ENCODE assay signal across 10 mouse cellular contexts in the genomic region with DNA sequence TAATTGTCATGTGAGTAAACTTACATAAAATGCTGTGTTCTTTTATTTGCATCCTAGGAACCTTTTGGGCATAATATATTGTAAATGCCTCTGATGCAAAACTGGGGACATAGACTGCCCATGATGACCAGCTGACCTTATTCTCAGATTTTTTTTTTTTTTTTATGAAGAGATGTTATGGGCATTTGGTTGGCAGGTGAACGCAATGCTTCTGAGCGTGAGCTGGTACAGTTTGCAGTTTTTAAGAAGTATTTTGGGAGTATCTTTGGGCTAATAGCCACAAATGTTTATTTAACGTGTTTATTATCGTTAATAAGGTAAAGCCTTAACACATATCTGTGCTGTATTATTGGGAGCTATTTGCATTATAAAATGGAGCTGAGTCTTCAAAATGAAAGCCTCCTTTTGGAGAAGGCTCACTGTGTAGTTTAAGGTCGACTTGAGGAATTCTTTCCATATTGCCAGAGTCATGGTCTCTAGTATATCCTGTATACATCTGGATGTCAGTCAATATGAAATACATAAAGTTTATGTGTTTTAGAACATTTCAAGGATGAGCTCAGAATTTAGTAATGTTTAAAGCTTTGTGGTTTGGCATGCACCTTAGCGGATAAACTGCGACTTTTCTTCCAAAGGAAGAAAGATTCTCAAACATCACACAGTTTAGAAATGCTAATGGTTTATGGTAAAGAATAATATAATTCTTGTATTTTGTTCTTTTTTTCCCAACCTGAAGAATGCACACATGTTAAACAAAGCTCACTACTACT. TPM values are rescaled to one million over a fixed set of nuclear protein-coding genes. Genes with fewer than 3 reads are reported as not detected.
DNase-seq lines count a peak whose midpoint lies in the region; ATAC-seq and TF ChIP-seq lines count a peak whose summit lies in the region.
"Had no signal": no experiment of that assay in that cellular context is flagged by ENCODE, and none has a peak within 500 bp of the region (broad histone marks: within the 10 kb centered on the region; RNA-seq: fewer than 3 reads in every experiment).

No protein-coding gene starts in this region.

- 41% methylated on average over 7 of the region's 7 CpGs for WGBS in heart, adult 2 months
- WGBS in lung, embryonic 15.5 days, result 70% methylated on average over 7 of the region's 7 CpGs
- 71% methylated on average over 7 of the region's 7 CpGs for WGBS in lung, postnatal 0 days
- 62% methylated on average over 7 of the region's 7 CpGs for WGBS in limb, embryonic 13.5 days
- 54% methylated on average over 7 of the region's 7 CpGs for WGBS in stomach, postnatal 0 days

- TF ChIP-seq EP300 in heart, adult 2 months (IDR thresholded peaks at IDR 0.05; ENCODE audit: insufficient read depth, low read depth, low read length), result no peak
- no peak for TF ChIP-seq EP300 in lung, postnatal 0 days (IDR thresholded peaks at IDR 0.05)
- TF ChIP-seq EP300 in stomach, postnatal 0 days (optimal IDR thresholded peaks at IDR 0.05), result no peak

- no peak for DNase-seq in heart, adult 2 months
- no peak for DNase-seq in heart, adult 8-10 months (ENCODE audit: low spot score)
- DNase-seq in lung, postnatal 0 days (ENCODE audit: low spot score), result no peak
- DNase-seq in stomach, postnatal 0 days (ENCODE audit: low spot score), result no peak
- no peak for DNase-seq in frontal cortex, postnatal 36 days (ENCODE audit: low spot score in 2 of 2)
- DNase-seq: kidney, postnatal 36 days had no signal

- peak overlapping the region; percentile 86 for H3K4me3 ChIP-seq in heart, adult 2 months
- no peak overlapping the region for H3K4me3 ChIP-seq in lung, embryonic 15.5 days
- H3K4me3 ChIP-seq in lung, postnatal 0 days (ENCODE audit: low read depth, low read length), result no peak overlapping the region
- peak overlapping the region; percentile 30 for H3K4me3 ChIP-seq in limb, embryonic 13.5 days
- no peak overlapping the region for H3K4me3 ChIP-seq in stomach, postnatal 0 days (ENCODE audit: low read depth, low read length)

- no peaks in the 10 kb centered on the region for H3K27me3 ChIP-seq in heart, adult 2 months (ENCODE audit: control insufficient read depth, insufficient read depth, low read length)
- H3K27me3 ChIP-seq in lung, embryonic 15.5 days, result no peaks in the 10 kb centered on the region
- H3K27me3 ChIP-seq in lung, postnatal 0 days (replicated peaks; ENCODE audit: insufficient read depth, low read length), result no peaks in the 10 kb centered on the region
- no peaks in the 10 kb centered on the region for H3K27me3 ChIP-seq in limb, embryonic 13.5 days
- H3K27me3 ChIP-seq in stomach, postnatal 0 days (ENCODE audit: control insufficient read depth, insufficient read depth, low read length), result no peaks in the 10 kb centered on the region

- no peak for ATAC-seq in lung, embryonic 15.5 days (ENCODE audit: borderline replicate concordance, extremely low read depth, low FRiP score, low TSS enrichment)
- no peak for ATAC-seq in lung, postnatal 0 days
- no peak for ATAC-seq in limb, embryonic 13.5 days (ENCODE audit: low FRiP score, low read depth)
- no peak for ATAC-seq in stomach, postnatal 0 days (ENCODE audit: low FRiP score, low TSS enrichment)
- no peak for ATAC-seq in megakaryocyte progenitor cell, adult 5-6 weeks (replicated peaks; ENCODE audit: poor library complexity)
- ATAC-seq: CD4-positive, CD25-positive, alpha-beta regulatory T cell, adult 4 months had no signal

- H3K9me3 ChIP-seq in lung, embryonic 15.5 days, result no peaks in the 10 kb centered on the region
- H3K9me3 ChIP-seq in lung, postnatal 0 days (ENCODE audit: low read length), result no peaks in the 10 kb centered on the region
- H3K9me3 ChIP-seq in limb, embryonic 13.5 days, result no peaks in the 10 kb centered on the region
- no peaks in the 10 kb centered on the region for H3K9me3 ChIP-seq in stomach, postnatal 0 days (ENCODE audit: control insufficient read depth, low read length)

- H3K79me2 ChIP-seq in heart, adult 2 months (replicated peaks; ENCODE audit: control insufficient read depth, insufficient read depth, low read length), result peaks cover 4% of the 10 kb centered on the region

- no peak for TF ChIP-seq POLR2A in heart, adult 2 months (IDR thresholded peaks at IDR 0.05; ENCODE audit: insufficient read depth, low read depth, low read length)

- H3K4me1 ChIP-seq in heart, adult 2 months (ENCODE audit: control insufficient read depth, insufficient read depth, low read length), result peaks cover 3% of the 10 kb centered on the region
- peaks cover 19% of the 10 kb centered on the region for H3K4me1 ChIP-seq in lung, embryonic 15.5 days
- H3K4me1 ChIP-seq in lung, postnatal 0 days (ENCODE audit: insufficient read depth, low read depth, low read length), result 0 out of 2 replicates have a peak, but pooled peaks cover 3% of the 10 kb centered on the region
- H3K4me1 ChIP-seq in limb, embryonic 13.5 days, result peaks cover 47% of the 10 kb centered on the region
- H3K4me1 ChIP-seq in stomach, postnatal 0 days (replicated peaks; ENCODE audit: control insufficient read depth, insufficient read depth), result no peaks in the 10 kb centered on the region

- H3K9ac ChIP-seq in heart, adult 2 months (ENCODE audit: low read depth, low read length), result no peak overlapping the region
- H3K9ac ChIP-seq in lung, embryonic 15.5 days, result no peak overlapping the region
- no peak overlapping the region for H3K9ac ChIP-seq in lung, postnatal 0 days (replicated peaks; ENCODE audit: low read depth)
- 0 out of 2 replicates have a peak overlapping the region, but pooled peaks have one; percentile 19 for H3K9ac ChIP-seq in limb, embryonic 13.5 days
- no peak overlapping the region for H3K9ac ChIP-seq in stomach, postnatal 0 days (ENCODE audit: low read length)

- intact Hi-C loops in heart, adult 2 months (cut with DNase I), result loop anchor here (10.0 kb wide), 1 partner anchor 1144 kb away; a partner anchor contains a TSS

- H3K27ac ChIP-seq in heart, adult 2 months, result peak overlapping the region; percentile 96
- H3K27ac ChIP-seq in lung, embryonic 15.5 days, result no peak overlapping the region
- H3K27ac ChIP-seq in lung, postnatal 0 days (ENCODE audit: low read length), result no peak overlapping the region
- H3K27ac ChIP-seq in limb, embryonic 13.5 days, result no peak overlapping the region
- H3K27ac ChIP-seq in stomach, postnatal 0 days (replicated peaks), result no peak overlapping the region

- H3K36me3 ChIP-seq in heart, adult 2 months (ENCODE audit: control insufficient read depth, insufficient read depth, low read length), result peaks cover 28% of the 10 kb centered on the region
- peaks cover 23% of the 10 kb centered on the region for H3K36me3 ChIP-seq in lung, embryonic 15.5 days
- H3K36me3 ChIP-seq in lung, postnatal 0 days (ENCODE audit: insufficient read depth, low read length), result peaks cover 7% of the 10 kb centered on the region; the same call in 1 of the 2 replicates
- peaks cover 33% of the 10 kb centered on the region for H3K36me3 ChIP-seq in limb, embryonic 13.5 days
- peaks cover 6% of the 10 kb centered on the region; the same call in 1 of the 2 replicates for H3K36me3 ChIP-seq in stomach, postnatal 0 days (ENCODE audit: control insufficient read depth, insufficient read depth, low read length)

- H3K4me2 ChIP-seq in lung, embryonic 15.5 days, result peak overlapping the region; percentile 24; the same call in 1 of the 2 replicates
- no peak overlapping the region for H3K4me2 ChIP-seq in lung, postnatal 0 days (replicated peaks; ENCODE audit: low read depth, low read length)
- H3K4me2 ChIP-seq in limb, embryonic 13.5 days (replicated peaks), result peak overlapping the region; percentile 80
- H3K4me2 ChIP-seq in stomach, postnatal 0 days (replicated peaks; ENCODE audit: low read depth), result peak overlapping the region; percentile 36

- TF ChIP-seq CTCF in heart, adult 2 months (IDR thresholded peaks at IDR 0.05), result no peak
- TF ChIP-seq CTCF in lung, postnatal 0 days (IDR thresholded peaks at IDR 0.05), result no peak
- TF ChIP-seq CTCF in stomach, postnatal 0 days (IDR thresholded peaks at IDR 0.05; ENCODE audit: low read depth), result no peak

RNA-seq across cellular contexts. Expression of a gene that starts 3.0 kb away (rescaled TPM):
- total RNA-seq in heart, adult 2 months (2021), result not detected
- polyA plus RNA-seq in heart, adult 2 months (2012; rRNA removed), result 0.15 TPM in 1 of 2 replicates, not detected in the other
- under 1 TPM in 2 of 4 experiments, not detected in 2; 0.23 to 0.41 TPM for total RNA-seq in heart, adult 8-10 months (2022)
- 0.44 and 0.99 TPM in 2 replicates for polyA plus RNA-seq in lung, embryonic 15.5 days (2015; fragmentation: Nextera tagmentation; extraction: Ambion mirVana)
- polyA plus RNA-seq in lung, postnatal 0 days (2015; fragmentation: Nextera tagmentation; extraction: Ambion mirVana), result 0.36 and 0.76 TPM in 2 replicates
- polyA plus RNA-seq in limb, embryonic 13.5 days (2015; fragmentation: Nextera tagmentation; extraction: Ambion mirVana), result 3.7 and 6.3 TPM in 2 replicates
- polyA plus RNA-seq in stomach, postnatal 0 days (2015; fragmentation: Nextera tagmentation; extraction: Ambion mirVana), result 1.2 and 1.9 TPM in 2 replicates
- total RNA-seq in megakaryocyte progenitor cell, adult 5-6 weeks (2015), result not detected in 2 replicates
- total RNA-seq in megakaryocyte progenitor cell, adult 5-6 weeks (2017), result not detected in 2 replicates
- polyA plus RNA-seq: CD4-positive, CD25-positive, alpha-beta regulatory T cell, adult 4 months had no signal

RNA-seq across cellular contexts. Expression of a gene that starts 8.3 kb away (rescaled TPM):
- total RNA-seq in heart, adult 2 months (2021), result 100 to 1,000 TPM; 126 to 128 TPM
- 70.3 and 75.6 TPM in 2 replicates for polyA plus RNA-seq in heart, adult 2 months (2012; rRNA removed)
- 100 to 1,000 TPM; 109 to 137 (median 121) TPM for total RNA-seq in heart, adult 8-10 months (2022)
- polyA plus RNA-seq in lung, embryonic 15.5 days (2015; fragmentation: Nextera tagmentation; extraction: Ambion mirVana), result 44.8 and 50.2 TPM in 2 replicates
- polyA plus RNA-seq in lung, postnatal 0 days (2015; fragmentation: Nextera tagmentation; extraction: Ambion mirVana), result 40.5 and 45.4 TPM in 2 replicates
- 88.3 and 88.4 TPM in 2 replicates for polyA plus RNA-seq in limb, embryonic 13.5 days (2015; fragmentation: Nextera tagmentation; extraction: Ambion mirVana)
- polyA plus RNA-seq in stomach, postnatal 0 days (2015; fragmentation: Nextera tagmentation; extraction: Ambion mirVana), result 24.7 and 26.0 TPM in 2 replicates
- total RNA-seq in megakaryocyte progenitor cell, adult 5-6 weeks (2015), result 21.5 and 35.1 TPM in 2 replicates
- 1.5 and 3.9 TPM in 2 replicates for total RNA-seq in megakaryocyte progenitor cell, adult 5-6 weeks (2017)

Comparison
In these comparisons a context has a peak if more than half of its experiments do, and no peak if none do; other contexts are left out.
1. H3K4me3 ChIP-seq: peak in heart, adult 2 months (single experiment) and limb, embryonic 13.5 days (single experiment); none in lung, embryonic 15.5 days (single experiment), lung, postnatal 0 days (single experiment) and stomach, postnatal 0 days (single experiment).